Mouse (Mus musculus): ENCODE results near the gene Psmg1. TPM values are rescaled to one million over a fixed set of nuclear protein-coding genes. Genes with fewer than 3 reads are reported as not detected.
A peak's percentile ranks its signal among the peaks of the same experiment; 100 is the strongest.

Gene Psmg1
- polyA plus RNA-seq, 1 experiment from 2014 or later = 32.2 TPM

GRCm38 (mm10) chr16:95935495-95935961 is 55.2 kb downstream of the Psmg1 start:
- no peak overlapping the region for H3K27ac ChIP-seq (ENCODE audit: low read depth, low read length)
- H3K4me3 ChIP-seq (ENCODE audit: low read depth, low read length) = no peak overlapping the region
- no peak overlapping the region for H3K9ac ChIP-seq (ENCODE audit: low read depth, low read length)
- H3K4me2 ChIP-seq (replicated peaks; ENCODE audit: low read depth) = 0 out of 2 replicates have a peak overlapping the region, but pooled peaks have one; percentile 7
- peak; percentile 79 for ATAC-seq
- WGBS = 18% methylated on average over 6 of the region's 6 CpGs
- H3K36me3 ChIP-seq (ENCODE audit: control insufficient read depth, insufficient read depth) = no peaks in the 10 kb centered on the region
- TF ChIP-seq CTCF (IDR thresholded peaks at IDR 0.05; ENCODE audit: low read depth) = peak; percentile 7; the same call in 1 of the 2 replicates
- no peaks in the 10 kb centered on the region for H3K4me1 ChIP-seq (replicated peaks; ENCODE audit: control insufficient read depth, insufficient read depth, low read length)
- H3K9me3 ChIP-seq (ENCODE audit: control insufficient read depth) = no peaks in the 10 kb centered on the region
- no peaks in the 10 kb centered on the region for H3K27me3 ChIP-seq (replicated peaks; ENCODE audit: control insufficient read depth, insufficient read depth, low read length)

- Histone ChIP-seq H3K4me3 (ENCODE audit: low read depth, low read length) (no peak overlapping the region), H3K9me3 (ENCODE audit: control insufficient read depth) (no peaks in the 10 kb centered on the region), H3K4me1 (replicated peaks; ENCODE audit: control insufficient read depth, insufficient read depth, low read length) (peaks cover 10% of the 10 kb centered on the region; the same call in 1 of the 2 replicates), H3K4me2 (replicated peaks; ENCODE audit: low read depth) (no peak overlapping the region), H3K9ac (ENCODE audit: low read depth, low read length) (no peak overlapping the region), H3K27ac (ENCODE audit: low read depth, low read length) (no peak overlapping the region), H3K27me3 (replicated peaks; ENCODE audit: control insufficient read depth, insufficient read depth, low read length) (no peaks in the 10 kb centered on the region), H3K36me3 (ENCODE audit: control insufficient read depth, insufficient read depth) (no peaks in the 10 kb centered on the region)
- ATAC-seq = no peak
- no peak for TF ChIP-seq CTCF (IDR thresholded peaks at IDR 0.05; ENCODE audit: low read depth)
- WGBS = 70% methylated on average over 6 of the region's 6 CpGs
These were observed 57.9 kb downstream of the Psmg1 start for GRCm38 (mm10) chr16:95932860-95933259.

- Histone ChIP-seq H3K9me3 (ENCODE audit: control insufficient read depth) (no peaks in the 10 kb centered on the region), H3K9ac (ENCODE audit: low read depth, low read length) (no peak overlapping the region), H3K4me3 (ENCODE audit: low read depth, low read length) (no peak overlapping the region), H3K27ac (ENCODE audit: low read depth, low read length) (no peak overlapping the region), H3K27me3 (replicated peaks; ENCODE audit: control insufficient read depth, insufficient read depth, low read length) (no peaks in the 10 kb centered on the region), H3K36me3 (ENCODE audit: control insufficient read depth, insufficient read depth) (no peaks in the 10 kb centered on the region), H3K4me1 (replicated peaks; ENCODE audit: control insufficient read depth, insufficient read depth, low read length) (peaks cover 10% of the 10 kb centered on the region; the same call in 1 of the 2 replicates), H3K4me2 (replicated peaks; ENCODE audit: low read depth) (no peak overlapping the region)
- no peak for TF ChIP-seq CTCF (IDR thresholded peaks at IDR 0.05; ENCODE audit: low read depth)
- no peak for ATAC-seq
- WGBS = 74% methylated on average over 12 of the region's 12 CpGs
These were observed 59.3 kb downstream of the Psmg1 start for GRCm38 (mm10) chr16:95931509-95931908.

Small RNA genes lying within 50 kb of the gene (microRNA-seq; reads per million reads assigned to microRNA genes)
- not detected for gene Gm27833

Other genes with a start within 250 kb of the Psmg1 start
- gene Brwd1, start 91.6 kb upstream of the Psmg1 start, polyA plus RNA-seq (2015; fragmentation: Nextera tagmentation; extraction: Ambion mirVana) = 19.9 and 23.3 TPM in 2 replicates
- 200 and 202 TPM in 2 replicates for gene Hmgn1, start 136.8 kb upstream of the Psmg1 start, polyA plus RNA-seq (2015; fragmentation: Nextera tagmentation; extraction: Ambion mirVana)
- gene Wrb, start 154.4 kb upstream of the Psmg1 start, polyA plus RNA-seq (2015; fragmentation: Nextera tagmentation; extraction: Ambion mirVana) = 18.3 and 18.5 TPM in 2 replicates
- 0.44 and 0.59 TPM in 2 replicates for gene Lca5l, start 201.3 kb upstream of the Psmg1 start, polyA plus RNA-seq (2015; fragmentation: Nextera tagmentation; extraction: Ambion mirVana)
- 25.6 and 28.0 TPM in 2 replicates for gene Sh3bgr, start 209.5 kb upstream of the Psmg1 start, polyA plus RNA-seq (2015; fragmentation: Nextera tagmentation; extraction: Ambion mirVana)
- 0.41 and 0.46 TPM in 2 replicates for gene B3galt5, start 244.8 kb upstream of the Psmg1 start, polyA plus RNA-seq (2015; fragmentation: Nextera tagmentation; extraction: Ambion mirVana)